Mouse (Mus musculus): ENCODE results near the gene 4931422A03Rik. TPM values are rescaled to one million over a fixed set of nuclear protein-coding genes. Genes with fewer than 3 reads are reported as not detected.
"Not testable (repeated sequence)": the region's sequence is repeated elsewhere in the genome, so short reads cannot be mapped to it uniquely, and the experiment has no call there.

Gene 4931422A03Rik
- 2.1 and 2.6 TPM in 2 replicates for polyA plus RNA-seq (2015; fragmentation: Nextera tagmentation; extraction: Ambion mirVana)

- peaks cover 23% of the 10 kb centered on the region for H3K4me1 ChIP-seq (replicated peaks)
- H3K4me2 ChIP-seq: peak within 1 kb of the TSS; percentile 88
- H3K9me3 ChIP-seq: no peaks in the 10 kb centered on the region
- peak within 1 kb of the TSS; percentile 70 for H3K27ac ChIP-seq
- H3K9ac ChIP-seq: peak within 1 kb of the TSS; percentile 98
- 1% methylated on average over 32 of the region's 32 CpGs for WGBS
- peak; percentile 67 for ATAC-seq (ENCODE audit: low FRiP score)
- H3K36me3 ChIP-seq: peaks cover 6% of the 10 kb centered on the region
- peaks cover 2% of the 10 kb centered on the region; the same call in 1 of the 2 replicates for H3K27me3 ChIP-seq
- H3K4me3 ChIP-seq: peak within 1 kb of the TSS; percentile 96
Measured at GRCm38 (mm10) chr2:104028139-104028723, at the start of gene 4931422A03Rik. TSS of gene 4931422A03Rik (minus strand) at chr2:104028361.

DNA sequence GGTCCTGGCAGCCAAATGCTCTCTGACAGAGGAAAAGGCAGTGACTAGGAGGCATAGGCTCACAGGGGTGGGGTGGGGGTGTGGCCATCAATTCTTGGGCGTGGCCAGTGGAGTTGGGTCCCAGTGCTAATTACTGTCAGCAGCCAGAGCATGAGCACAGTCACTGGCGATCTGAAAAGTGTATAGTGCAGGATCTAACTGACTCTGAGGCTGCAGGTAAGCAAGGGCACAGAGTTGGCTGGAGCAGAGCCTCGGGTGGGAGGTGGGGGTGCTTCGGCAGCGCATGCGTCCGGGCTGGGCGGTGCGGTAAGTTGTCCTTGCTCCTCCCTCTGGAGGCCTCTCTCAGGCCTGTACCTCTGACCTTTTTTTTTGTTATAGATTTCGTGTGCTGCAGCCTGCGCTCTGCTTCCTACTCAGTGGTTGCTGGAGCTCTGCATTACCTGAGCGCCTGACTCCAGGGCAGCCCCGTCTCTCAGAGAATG lies 41.6 kb upstream of the 4931422A03Rik start, which contains the start of gene Cd59b:
TSS of gene Cd59b (plus strand) at position 146 of the 482 bp plus-strand sequence.
- peaks cover 4% of the 10 kb centered on the region for H3K4me1 ChIP-seq (replicated peaks)
- WGBS: 10% methylated on average over 13 of the region's 13 CpGs
- H3K9ac ChIP-seq: peak within 1 kb of the TSS; percentile 39; the same call in 1 of the 2 replicates
- no peaks in the 10 kb centered on the region for H3K9me3 ChIP-seq
- no peak within 1 kb of the TSS for H3K27ac ChIP-seq
- H3K4me3 ChIP-seq: peak within 1 kb of the TSS; percentile 37
- H3K27me3 ChIP-seq: no peaks in the 10 kb centered on the region
- ATAC-seq (ENCODE audit: low FRiP score): peak; percentile 72
- H3K36me3 ChIP-seq: no peaks in the 10 kb centered on the region
- H3K4me2 ChIP-seq: peak within 1 kb of the TSS; percentile 61

- WGBS: 82% methylated on average over 7 of the region's 7 CpGs
- not testable (repeated sequence) for H3K27me3 ChIP-seq; H3K36me3 ChIP-seq; H3K4me3 ChIP-seq; H3K4me1 ChIP-seq (replicated peaks); H3K27ac ChIP-seq; H3K9me3 ChIP-seq; H3K4me2 ChIP-seq; ATAC-seq (ENCODE audit: low FRiP score); H3K9ac ChIP-seq
Measured at GRCm38 (mm10) chr2:104068450-104068849, 40.3 kb upstream of the 4931422A03Rik start, which contains the start of gene Gm10799. TSS of gene Gm10799 (minus strand) at chr2:104068550.

DNA sequence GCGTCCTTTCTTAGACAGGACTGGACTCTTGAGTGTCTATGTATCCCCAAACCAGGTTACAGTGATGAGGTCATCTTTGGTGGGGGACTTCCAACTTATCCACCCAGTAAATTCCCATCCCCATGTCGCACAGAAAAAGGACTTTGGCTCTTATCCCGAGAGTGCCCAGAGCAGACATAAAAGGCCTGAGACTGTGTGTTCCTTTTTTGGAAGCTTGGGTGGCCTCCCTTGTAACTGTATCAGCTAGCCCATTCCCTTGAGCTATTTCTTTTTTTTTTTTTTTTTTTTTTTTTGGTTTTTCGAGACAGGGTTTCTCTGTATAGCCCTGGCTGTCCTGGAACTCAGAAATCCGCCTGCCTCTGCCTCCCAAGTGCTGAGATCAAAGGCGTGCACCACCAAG lies 37.4 kb upstream of the 4931422A03Rik start, which contains the start of gene Gm10912:
TSS of gene Gm10912 (plus strand) at position 301 of the 400 bp plus-strand sequence.
- not testable (repeated sequence) for H3K4me1 ChIP-seq (replicated peaks); H3K4me3 ChIP-seq; H3K9ac ChIP-seq; H3K27ac ChIP-seq; H3K4me2 ChIP-seq; H3K9me3 ChIP-seq; H3K27me3 ChIP-seq; ATAC-seq (ENCODE audit: low FRiP score)
- 92% methylated on average over 6 of the region's 6 CpGs for whole genome bisulfite sequencing
- H3K36me3 ChIP-seq: peaks cover 16% of the 10 kb centered on the region

- WGBS: 91% methylated on average over 2 of the region's 2 CpGs
- ATAC-seq (ENCODE audit: low FRiP score): no peak
- no peak overlapping the region for H3K9ac ChIP-seq
- no peaks in the 10 kb centered on the region for H3K4me1 ChIP-seq (replicated peaks)
- peaks cover 24% of the 10 kb centered on the region for H3K36me3 ChIP-seq
- H3K9me3 ChIP-seq: no peaks in the 10 kb centered on the region
- no peak overlapping the region for H3K4me3 ChIP-seq
- H3K27me3 ChIP-seq: no peaks in the 10 kb centered on the region
- H3K27ac ChIP-seq: no peak overlapping the region
- H3K4me2 ChIP-seq: no peak overlapping the region
Measured at GRCm38 (mm10) chr2:104064152-104064551, 36.0 kb upstream of the 4931422A03Rik start.

DNA sequence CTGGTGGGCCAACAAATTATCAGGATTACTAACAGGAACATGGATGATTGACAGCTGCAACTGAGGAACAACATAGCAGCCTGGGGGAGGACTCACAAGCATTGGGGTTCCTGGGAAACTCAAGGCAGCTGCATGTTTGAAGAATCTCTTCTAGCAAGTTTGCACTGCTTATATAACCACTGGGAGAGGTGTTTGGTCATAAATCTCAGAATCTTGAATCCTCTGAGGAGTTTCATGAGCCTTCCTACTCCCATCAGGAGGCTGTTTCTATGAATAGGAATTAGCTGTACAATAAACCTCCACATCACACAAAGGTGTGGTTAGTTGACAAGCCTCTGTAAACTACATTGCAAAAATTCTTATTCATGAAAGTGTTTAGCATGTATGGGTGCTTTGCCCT lies 34.5 kb upstream of the 4931422A03Rik start:
- Histone ChIP-seq H3K36me3 (peaks cover 31% of the 10 kb centered on the region), H3K4me2 (no peak overlapping the region), H3K9ac (no peak overlapping the region), H3K4me3 (no peak overlapping the region), H3K4me1 (replicated peaks) (no peaks in the 10 kb centered on the region), H3K27me3 (no peaks in the 10 kb centered on the region), H3K27ac (no peak overlapping the region), H3K9me3 (no peaks in the 10 kb centered on the region)
- ATAC-seq (ENCODE audit: low FRiP score): no peak

GRCm38 (mm10) chr2:104060996-104061395 lies 32.8 kb upstream of the 4931422A03Rik start:
- Histone ChIP-seq H3K4me2 (no peak overlapping the region), H3K36me3 (peaks cover 31% of the 10 kb centered on the region), H3K27ac (no peak overlapping the region), H3K9me3 (no peaks in the 10 kb centered on the region), H3K4me3 (no peak overlapping the region), H3K9ac (no peak overlapping the region), H3K27me3 (no peaks in the 10 kb centered on the region), H3K4me1 (replicated peaks) (no peaks in the 10 kb centered on the region)
- WGBS: 95% methylated on average over 6 of the region's 6 CpGs
- ATAC-seq (ENCODE audit: low FRiP score): no peak

DNA sequence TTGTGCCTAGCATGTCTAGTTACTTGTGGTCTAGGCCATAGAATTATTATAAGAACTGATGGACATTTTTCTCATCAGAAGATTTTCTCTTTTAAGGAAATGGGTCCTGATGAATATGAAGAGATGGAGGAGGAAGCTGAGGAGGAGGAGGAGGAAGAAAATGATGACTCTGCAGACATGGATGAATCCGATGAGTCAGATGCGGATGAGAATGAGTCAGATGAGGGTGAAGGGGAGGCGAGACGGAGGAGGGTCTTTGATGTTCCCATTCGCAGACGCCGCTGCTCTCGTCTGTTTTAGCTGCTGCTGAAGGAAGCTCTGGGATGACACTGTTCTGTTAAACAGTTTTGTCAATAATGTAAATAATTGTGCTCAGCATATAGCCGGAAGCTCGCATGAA lies 31.6 kb upstream of the 4931422A03Rik start:
- 82% methylated on average over 10 of the region's 10 CpGs for WGBS
- Histone ChIP-seq H3K27ac (no peak overlapping the region), H3K4me1 (replicated peaks) (no peaks in the 10 kb centered on the region), H3K4me2 (no peak overlapping the region), H3K9ac (no peak overlapping the region), H3K27me3 (no peaks in the 10 kb centered on the region), H3K4me3 (no peak overlapping the region), H3K9me3 (no peaks in the 10 kb centered on the region), H3K36me3 (peaks cover 39% of the 10 kb centered on the region)
- ATAC-seq (ENCODE audit: low FRiP score): no peak

GRCm38 (mm10) chr2:104058954-104059353 lies 30.8 kb upstream of the 4931422A03Rik start:
- H3K9ac ChIP-seq: no peak overlapping the region
- no peak overlapping the region for H3K27ac ChIP-seq
- no peak overlapping the region for H3K4me2 ChIP-seq
- no peak overlapping the region for H3K4me3 ChIP-seq
- peaks cover 47% of the 10 kb centered on the region for H3K36me3 ChIP-seq
- no peak for ATAC-seq (ENCODE audit: low FRiP score)
- 94% methylated on average over 4 of the region's 4 CpGs for WGBS
- H3K27me3 ChIP-seq: no peaks in the 10 kb centered on the region
- H3K4me1 ChIP-seq (replicated peaks): no peaks in the 10 kb centered on the region
- H3K9me3 ChIP-seq: no peaks in the 10 kb centered on the region

DNA sequence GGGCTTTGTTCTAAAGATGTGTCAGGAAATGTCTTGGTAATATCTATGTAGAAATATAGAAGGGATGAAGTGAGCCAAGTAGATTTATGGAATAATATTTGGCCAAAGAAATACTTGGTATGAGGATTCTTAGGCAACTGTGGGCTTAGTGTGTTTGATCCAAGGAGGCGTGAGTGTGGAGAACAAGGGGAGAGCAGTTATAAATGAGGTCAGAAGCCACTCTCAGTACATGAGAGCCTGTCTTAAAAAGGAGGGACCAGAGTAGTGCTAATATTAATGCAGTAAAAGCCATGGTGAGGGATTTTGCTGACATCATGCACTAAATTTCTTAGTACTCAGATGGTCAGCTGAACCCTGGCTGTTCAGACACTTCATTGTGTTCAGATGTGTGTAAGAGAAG lies 30.2 kb upstream of the 4931422A03Rik start:
- Histone ChIP-seq H3K9me3 (no peaks in the 10 kb centered on the region), H3K9ac (no peak overlapping the region), H3K27ac (no peak overlapping the region), H3K4me2 (no peak overlapping the region), H3K4me1 (replicated peaks) (no peaks in the 10 kb centered on the region), H3K27me3 (no peaks in the 10 kb centered on the region), H3K36me3 (peaks cover 53% of the 10 kb centered on the region), H3K4me3 (no peak overlapping the region)
- 85% methylated on average over 1 of the region's 1 CpGs for WGBS
- ATAC-seq (ENCODE audit: low FRiP score): no peak

DNA sequence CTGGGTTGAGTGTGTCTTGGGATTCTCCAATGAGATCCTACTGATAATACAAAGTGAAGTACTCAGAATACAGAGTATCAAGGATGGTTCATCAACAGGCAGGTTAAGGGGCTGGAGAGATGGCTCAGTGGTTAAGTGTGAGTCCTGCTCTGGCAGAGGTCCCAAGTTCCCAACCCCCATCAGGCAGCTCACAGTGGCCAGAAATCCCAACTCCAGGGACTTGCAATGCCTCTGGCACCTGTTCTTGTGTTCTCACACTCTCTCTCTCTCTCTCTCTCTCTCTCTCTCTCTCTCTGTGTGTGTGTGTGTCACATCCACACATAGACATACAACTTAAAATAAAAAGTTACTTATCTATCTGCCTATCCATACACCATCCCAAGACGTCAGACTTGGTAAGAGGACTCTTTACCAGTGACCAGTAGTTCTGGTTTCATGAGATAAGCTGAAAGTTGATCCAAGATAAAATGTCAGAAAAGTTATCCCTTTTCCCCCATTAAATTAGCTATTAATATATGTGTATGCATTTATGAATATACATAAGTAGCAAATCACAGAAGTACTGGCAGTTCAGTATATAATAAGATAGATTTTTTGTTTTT lies 16.4 kb upstream of the 4931422A03Rik start:
- no peak overlapping the region for H3K4me3 ChIP-seq
- WGBS: 90% methylated on average over 1 of the region's 1 CpGs
- H3K4me1 ChIP-seq (replicated peaks): no peaks in the 10 kb centered on the region
- no peaks in the 10 kb centered on the region for H3K27me3 ChIP-seq
- no peak overlapping the region for H3K27ac ChIP-seq
- H3K9me3 ChIP-seq: no peaks in the 10 kb centered on the region
- no peak overlapping the region for H3K9ac ChIP-seq
- H3K4me2 ChIP-seq: no peak overlapping the region
- H3K36me3 ChIP-seq: peaks cover 40% of the 10 kb centered on the region
- no peak for ATAC-seq (ENCODE audit: low FRiP score)

GRCm38 (mm10) chr2:104043624-104044478 lies 15.7 kb upstream of the 4931422A03Rik start:
- H3K27ac ChIP-seq: no peak overlapping the region
- H3K4me1 ChIP-seq (replicated peaks): no peaks in the 10 kb centered on the region
- H3K9ac ChIP-seq: no peak overlapping the region
- WGBS: 32% methylated on average over 4 of the region's 5 CpGs
- H3K9me3 ChIP-seq: no peaks in the 10 kb centered on the region
- no peak overlapping the region for H3K4me2 ChIP-seq
- no peaks in the 10 kb centered on the region for H3K27me3 ChIP-seq
- H3K36me3 ChIP-seq: peaks cover 42% of the 10 kb centered on the region
- ATAC-seq (ENCODE audit: low FRiP score): no peak
- H3K4me3 ChIP-seq: no peak overlapping the region
